Mouse (Mus musculus) lung, embryonic 14.5 days (tissue): ENCODE measurements around the gene Commd1. TPM values are rescaled to one million over a fixed set of nuclear protein-coding genes. Genes with fewer than 3 reads are reported as not detected.

Experiments
- ATAC-seq: fragments of 200-750 bp; cut with Nextera tagmentation; 2 replicates; pipeline ENCODE4 v1.8.0; 2017; ENCODE audit warnings: mild to moderate bottlenecking, moderate TSS enrichment, moderate library complexity; ENCODE audit not compliant: insufficient read depth
- DNase-seq: peaks from one replicate; pipeline ENCODE4 v3.0.0-alpha.2; 2015
- H3K27ac ChIP-seq: fragments of 300-500 bp; sonication (generic); 2 replicates; pipeline ENCODE4 v1.5.1; 2014; ENCODE audit warnings: low read depth, mild to moderate bottlenecking, moderate library complexity
- H3K27me3 ChIP-seq: fragments of 300-500 bp; sonication (generic); 2 replicates; pipeline ENCODE4 v1.6.1; 2014; ENCODE audit warnings: low read length, control low read depth; ENCODE audit not compliant: insufficient read depth
- H3K36me3 ChIP-seq: fragments of 300-500 bp; sonication (generic); 2 replicates; pipeline ENCODE4 v1.6.1; 2014; ENCODE audit warnings: control low read depth; ENCODE audit not compliant: insufficient read depth
- H3K4me1 ChIP-seq: fragments of 300-500 bp; sonication (generic); 2 replicates; pipeline ENCODE4 v1.6.1; 2014; ENCODE audit warnings: antibody characterized with exemption, control low read depth; ENCODE audit not compliant: insufficient read depth
- H3K4me2 ChIP-seq: fragments of 300-500 bp; sonication (generic); 2 replicates; pipeline ENCODE4 v1.6.1; 2014; ENCODE audit warnings: mild to moderate bottlenecking
- H3K4me3 ChIP-seq: fragments of 300-500 bp; sonication (generic); 2 replicates; pipeline ENCODE4 v1.5.1; 2014; ENCODE audit warnings: low read depth, low read length
- H3K9ac ChIP-seq: fragments of 300-500 bp; sonication (generic); 2 replicates; pipeline ENCODE4 v1.6.1; 2014
- H3K9me3 ChIP-seq: fragments of 300-500 bp; sonication (generic); 2 replicates; pipeline ENCODE4 v1.6.1; 2016; ENCODE audit warnings: low read depth, low read length, control low read depth
- CTCF ChIP-seq: IDR thresholded peaks from 2 replicates; pipeline ENCODE4 v1.5.1; 2016; ENCODE audit warnings: antibody characterized with exemption, low read depth
- WGBS: fragments of 180-500 bp; shearing (Covaris S2); extraction: QIAGEN DNeasy Blood & Tissue Kit; methylation state at CpG from one replicate; pipeline ENCODE4 v1.1.7; 2014; 5-methylcytosine and 5-hydroxymethylcytosine counted together
- polyA plus RNA-seq: library from polyadenylated mRNA; unstranded; fragments of >200 nt; fragmentation: Nextera tagmentation; extraction: Ambion mirVana; gene quantifications from 2 replicates; pipeline ENCODE4 v1.2.1, GENCODE M21; 2014

The Commd1 gene
- polyA plus RNA-seq, 1 experiment from 2014 or later = 422 TPM

DNA sequence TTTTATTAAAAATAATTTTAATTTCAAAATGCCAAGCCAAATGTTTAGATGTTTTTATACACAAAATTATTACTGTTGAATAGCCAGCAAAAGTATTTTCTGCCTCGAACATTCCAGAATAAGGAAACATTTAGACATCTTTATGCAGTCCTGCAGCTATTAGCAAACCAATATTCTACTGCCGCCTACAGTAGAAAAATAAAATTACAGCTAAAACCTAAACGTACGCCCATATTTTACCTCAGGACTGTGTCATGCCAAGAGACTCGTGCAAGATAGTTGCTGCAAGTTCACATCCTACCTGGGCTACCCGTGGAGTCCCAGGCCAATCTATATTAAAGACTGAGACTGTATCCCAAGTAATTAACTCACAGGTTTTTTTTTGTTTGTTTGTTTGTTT lies 12.7 kb downstream of the Commd1 start:
- ATAC-seq = no peak
- 50% methylated on average over 6 of the region's 6 CpGs for WGBS

DNA sequence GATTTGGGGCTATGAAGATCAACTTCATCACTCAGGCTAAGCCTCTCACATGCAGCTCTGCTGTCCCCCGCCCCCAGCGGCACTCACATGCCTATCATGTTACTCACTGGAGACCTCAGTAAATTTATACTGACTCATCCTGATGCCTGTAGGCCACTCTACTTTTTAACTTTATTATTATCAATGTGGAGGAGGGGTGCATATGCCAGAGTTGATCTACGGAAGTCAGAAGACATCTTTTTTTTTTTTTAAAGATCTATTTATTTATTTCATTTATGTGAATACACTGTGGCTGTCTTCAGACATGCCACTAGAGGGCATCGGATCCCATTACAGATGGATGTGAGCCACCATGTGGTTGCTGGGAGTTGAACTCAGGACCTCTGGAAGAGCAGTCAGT lies 16.7 kb downstream of the Commd1 start:
- Histone ChIP-seq H3K4me1 (no peaks in the 10 kb centered on the region), H3K4me2 (no peak overlapping the region), H3K27ac (no peak overlapping the region), H3K9ac (no peak overlapping the region), H3K4me3 (no peak overlapping the region), H3K27me3 (no peaks in the 10 kb centered on the region), H3K36me3 (peaks cover 4% of the 10 kb centered on the region; the same call in 1 of the 2 replicates), H3K9me3 (0 out of 2 replicates have a peak, but pooled peaks cover 2% of the 10 kb centered on the region)
- DNase-seq (no peak), ATAC-seq (no peak)
- TF ChIP-seq CTCF = peak; percentile 37
- 77% methylated on average over 4 of the region's 4 CpGs for WGBS

More for the DNA sequence above, 12.7 kb downstream of the Commd1 start:
- H3K9me3 ChIP-seq = peaks cover 28% of the 10 kb centered on the region; the same call in 1 of the 2 replicates
- H3K4me1 ChIP-seq = no peaks in the 10 kb centered on the region
- no peak overlapping the region for H3K27ac ChIP-seq
- peaks cover 10% of the 10 kb centered on the region; the same call in 1 of the 2 replicates for H3K36me3 ChIP-seq
- no peak overlapping the region for H3K4me2 ChIP-seq
- peak; percentile 74 for DNase-seq
- peak; percentile 51 for TF ChIP-seq CTCF
- no peak overlapping the region for H3K9ac ChIP-seq
- H3K27me3 ChIP-seq = no peaks in the 10 kb centered on the region
- H3K4me3 ChIP-seq = no peak overlapping the region

DNA sequence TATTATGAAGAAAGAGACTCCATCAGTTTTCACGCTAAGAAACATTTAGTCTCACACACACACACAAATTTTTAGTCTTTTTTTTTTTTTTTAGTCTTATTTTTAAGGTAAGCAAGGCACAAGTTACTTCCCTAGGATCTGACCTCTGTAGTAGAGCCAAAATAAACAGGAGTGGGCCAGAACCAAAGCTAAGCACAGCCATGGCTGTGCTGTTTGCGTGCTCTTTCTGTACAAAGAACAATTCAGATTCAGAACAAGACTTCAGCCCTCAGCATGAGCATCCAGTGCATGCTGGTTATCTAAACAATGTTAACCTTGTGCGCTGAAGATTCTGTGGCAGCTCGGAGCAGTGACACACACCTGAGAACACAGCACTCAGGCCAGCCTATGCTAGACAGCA lies 17.8 kb downstream of the Commd1 start:
- H3K36me3 ChIP-seq = peaks cover 4% of the 10 kb centered on the region; the same call in 1 of the 2 replicates
- H3K4me3 ChIP-seq = no peak overlapping the region
- no peak overlapping the region for H3K4me2 ChIP-seq
- H3K9ac ChIP-seq = no peak overlapping the region
- no peak for DNase-seq
- TF ChIP-seq CTCF = no peak
- ATAC-seq = no peak
- no peaks in the 10 kb centered on the region for H3K4me1 ChIP-seq
- H3K27ac ChIP-seq = no peak overlapping the region
- no peaks in the 10 kb centered on the region for H3K9me3 ChIP-seq
- WGBS = 67% methylated on average over 4 of the region's 4 CpGs
- H3K27me3 ChIP-seq = no peaks in the 10 kb centered on the region

DNA sequence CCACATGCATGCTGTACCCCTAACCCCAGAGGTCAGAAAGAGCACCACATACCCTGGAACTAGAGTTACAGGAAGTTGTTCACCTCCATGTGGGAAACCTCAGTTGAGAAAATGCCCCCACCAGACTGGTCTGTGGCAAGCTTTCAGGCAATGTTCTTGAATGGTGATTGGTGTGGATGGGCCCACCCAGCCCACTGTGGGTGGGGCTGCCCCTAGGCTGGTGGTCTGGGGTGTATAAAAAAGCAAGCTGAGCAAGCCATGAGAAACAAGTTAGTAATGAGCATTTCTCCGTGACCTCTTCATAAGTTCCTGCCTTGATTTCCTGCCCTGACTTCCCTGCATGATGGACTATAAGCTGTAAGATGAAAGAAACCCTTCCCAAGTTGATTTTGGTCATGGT lies 20.1 kb downstream of the Commd1 start:
- DNase-seq = no peak
- H3K36me3 ChIP-seq = peaks cover 4% of the 10 kb centered on the region; the same call in 1 of the 2 replicates
- H3K9me3 ChIP-seq = no peaks in the 10 kb centered on the region
- H3K4me3 ChIP-seq = no peak overlapping the region
- no peak overlapping the region for H3K27ac ChIP-seq
- TF ChIP-seq CTCF = no peak
- no peak overlapping the region for H3K4me2 ChIP-seq
- ATAC-seq = no peak
- H3K4me1 ChIP-seq = no peaks in the 10 kb centered on the region
- no peaks in the 10 kb centered on the region for H3K27me3 ChIP-seq
- no peak overlapping the region for H3K9ac ChIP-seq
- WGBS = 87% methylated on average over 1 of the region's 1 CpGs

DNA sequence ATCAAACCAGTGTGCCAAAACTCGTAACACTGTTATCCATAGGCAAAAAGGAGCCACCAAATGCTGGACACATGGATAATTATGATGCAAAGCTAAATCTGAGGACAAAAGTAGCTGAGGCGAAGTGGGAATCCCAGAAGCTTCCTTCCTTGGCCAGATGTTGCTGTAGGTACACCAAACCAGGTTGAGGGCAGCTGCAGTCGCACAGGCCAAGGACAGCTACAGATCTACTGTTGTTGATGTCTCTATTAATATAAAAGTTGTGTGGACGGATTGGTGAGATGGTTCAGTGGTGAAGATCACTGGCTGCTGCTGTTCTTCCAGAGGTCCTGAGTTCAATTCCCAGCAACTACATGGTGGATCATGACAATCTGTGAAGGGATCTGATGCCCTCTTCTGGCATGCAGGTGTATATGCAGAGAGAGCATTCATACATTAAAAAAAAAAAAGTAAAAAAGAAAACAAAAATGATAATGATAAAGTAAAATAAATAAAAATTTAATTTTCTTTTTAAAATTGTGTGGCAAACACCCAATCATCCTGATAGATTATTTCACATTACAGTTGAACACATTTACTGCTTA lies 24.3 kb downstream of the Commd1 start:
- ATAC-seq = no peak
- no peak for DNase-seq
- WGBS = 90% methylated on average over 4 of the region's 4 CpGs
- H3K9me3 ChIP-seq = no peaks in the 10 kb centered on the region
- no peak overlapping the region for H3K4me3 ChIP-seq
- H3K4me1 ChIP-seq = no peaks in the 10 kb centered on the region
- H3K27me3 ChIP-seq = no peaks in the 10 kb centered on the region
- peaks cover 13% of the 10 kb centered on the region; the same call in 1 of the 2 replicates for H3K36me3 ChIP-seq
- TF ChIP-seq CTCF = peak; percentile 58
- no peak overlapping the region for H3K9ac ChIP-seq
- H3K27ac ChIP-seq = no peak overlapping the region
- H3K4me2 ChIP-seq = no peak overlapping the region

DNA sequence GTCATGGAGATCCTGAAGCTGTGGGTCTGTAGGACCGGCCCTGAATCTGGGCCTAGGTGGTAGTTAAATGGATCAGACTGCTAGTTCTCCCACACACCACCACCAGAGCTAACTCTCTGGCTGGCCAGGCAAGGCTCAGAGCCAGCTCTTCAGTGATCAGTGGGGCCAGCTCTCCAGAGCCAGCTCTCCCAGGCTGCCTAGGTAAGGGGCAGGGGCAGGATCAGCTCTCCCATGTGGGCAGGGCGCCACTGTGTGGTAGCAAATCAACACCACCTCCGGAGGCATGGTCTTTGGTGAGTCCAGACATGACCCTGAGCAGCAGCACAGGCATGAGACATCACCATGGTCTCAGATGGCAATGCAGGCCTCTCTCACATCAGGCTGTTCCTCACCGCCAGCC lies 25.4 kb downstream of the Commd1 start:
- DNase-seq (peak; percentile 47), ATAC-seq (no peak)
- Histone ChIP-seq H3K4me1 (no peaks in the 10 kb centered on the region), H3K4me3 (no peak overlapping the region), H3K27ac (no peak overlapping the region), H3K27me3 (no peaks in the 10 kb centered on the region), H3K4me2 (no peak overlapping the region), H3K9ac (no peak overlapping the region), H3K36me3 (peaks cover 19% of the 10 kb centered on the region; the same call in 1 of the 2 replicates), H3K9me3 (no peaks in the 10 kb centered on the region)
- TF ChIP-seq CTCF = peak; percentile 70
- 81% methylated on average over 4 of the region's 4 CpGs for WGBS

DNA sequence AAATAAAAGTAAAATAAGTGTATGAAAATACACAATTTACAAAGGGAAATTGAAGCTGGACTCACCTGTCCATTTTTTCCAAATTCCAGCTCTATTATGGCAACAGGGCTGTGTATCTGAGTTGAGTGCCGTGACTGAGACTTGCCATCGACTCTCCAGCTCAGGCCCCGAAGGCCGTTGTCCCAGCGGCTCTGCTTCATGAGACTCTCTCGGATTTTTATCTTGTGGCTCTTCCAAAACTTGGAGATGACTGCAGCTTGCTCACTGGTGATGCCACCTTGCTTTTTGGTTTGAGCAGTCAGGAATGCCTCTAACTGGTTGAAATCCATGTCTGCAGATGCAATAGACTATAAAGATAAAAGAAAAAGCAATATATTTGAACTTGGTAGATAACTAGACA lies 25.8 kb downstream of the Commd1 start:
- no peak for TF ChIP-seq CTCF
- no peak for DNase-seq
- H3K9me3 ChIP-seq = no peaks in the 10 kb centered on the region

More for the DNA sequence above, 25.8 kb downstream of the Commd1 start:
- Histone ChIP-seq H3K9ac (no peak overlapping the region), H3K27ac (no peak overlapping the region), H3K4me3 (no peak overlapping the region), H3K36me3 (peaks cover 19% of the 10 kb centered on the region; the same call in 1 of the 2 replicates), H3K4me2 (no peak overlapping the region), H3K27me3 (no peaks in the 10 kb centered on the region), H3K4me1 (no peaks in the 10 kb centered on the region)
- 88% methylated on average over 6 of the region's 6 CpGs for WGBS
- ATAC-seq = no peak
